Mouse (Mus musculus) naive thymus-derived CD4-positive, alpha-beta T cell, adult 5 months (primary cell): ENCODE results near the gene Ghrhr. TPM values are rescaled to one million over a fixed set of nuclear protein-coding genes. Genes with fewer than 3 reads are reported as not detected.

ENCODE experiments used
- polyA plus RNA-seq: library from polyadenylated mRNA; unstranded; fragments of 100-300 nt; shearing (Covaris generic); gene quantifications from one replicate; pipeline ENCODE4 v1.2.1, GENCODE M21; 2017

Gene Ghrhr
- polyA plus RNA-seq: not detected

GRCm38 (mm10) chr6:55376076-55376475 is at the start of gene Ghrhr:
Gene Ghrhr (plus strand): TSS chr6:55376295.

GRCm38 (mm10) chr6:55335989-55336514 is 40.0 kb upstream of the Ghrhr start, which contains the start of gene Aqp1:
Gene Aqp1 (plus strand): TSS chr6:55336432.

Other genes with a start within 250 kb of the Ghrhr start
- not detected for gene Crhr2, start 243.3 kb upstream of the Ghrhr start, polyA plus RNA-seq
- gene Inmt, start 201.3 kb upstream of the Ghrhr start, polyA plus RNA-seq: not detected
- not detected for gene Mindy4, start 172.9 kb upstream of the Ghrhr start, polyA plus RNA-seq
- gene Aqp1, start 39.9 kb upstream of the Ghrhr start, polyA plus RNA-seq: not detected
- not detected for gene Adcyap1r1, start 75.7 kb downstream of the Ghrhr start, polyA plus RNA-seq